Mouse (Mus musculus) kidney, adult 2 months (tissue): ENCODE measurements at regions not wholly inside any gene's neighbourhood (a gene's known extent, or its start where the extent isn't known, plus 50 kb on each side); places are given as distances from the start of the nearest gene placed in this dataset.

ENCODE experiments used
- DNase-seq: peaks from one replicate; pipeline ENCODE4 v3.0.0; 2021
- H3K27ac ChIP-seq: fragments of 200-500 bp; 2 replicates; pipeline ENCODE4 v1.5.1; 2012; ENCODE audit warnings: low read depth, low read length, control low read depth, inconsistent platforms; ENCODE audit not compliant: insufficient read depth
- H3K27me3 ChIP-seq: fragments of 200-500 bp; replicated peaks from 2 replicates; pipeline ENCODE4 v1.6.1; 2012; ENCODE audit warnings: mild to moderate bottlenecking, moderate library complexity, low read length, inconsistent platforms; ENCODE audit not compliant: control insufficient read depth, insufficient read depth
- H3K36me3 ChIP-seq: fragments of 200-500 bp; 2 replicates; pipeline ENCODE4 v1.6.1; 2012; ENCODE audit warnings: mild to moderate bottlenecking, moderate library complexity, low read length, inconsistent platforms; ENCODE audit not compliant: control insufficient read depth, insufficient read depth
- H3K4me1 ChIP-seq: fragments of 200-500 bp; 2 replicates; pipeline ENCODE4 v1.6.1; 2011; ENCODE audit warnings: low read length; ENCODE audit not compliant: control insufficient read depth, insufficient read depth
- H3K4me3 ChIP-seq: fragments of 200-500 bp; 2 replicates; pipeline ENCODE4 v1.5.1; 2011; ENCODE audit warnings: mild to moderate bottlenecking, low read depth, low read length, control low read depth; ENCODE audit not compliant: insufficient read depth
- CTCF ChIP-seq: fragments of 200-500 bp; conservative IDR thresholded peaks from 2 replicates; pipeline ENCODE4 v1.5.1; 2011; ENCODE audit warnings: low read depth, mild to moderate bottlenecking, control low read depth, low read length, moderate library complexity, mixed read lengths; ENCODE audit not compliant: insufficient read depth, insufficient read length
- POLR2A ChIP-seq: fragments of 200-500 bp; IDR thresholded peaks from one replicate; pipeline ENCODE4 v1.6.1; 2011; ENCODE audit warnings: low read depth, low read length, control low read depth
- WGBS: fragments of 180-500 bp; shearing (Covaris S2); methylation state at CpG from one replicate; pipeline ENCODE4 v1.1.7; 2018; 5-methylcytosine and 5-hydroxymethylcytosine counted together

DNA sequence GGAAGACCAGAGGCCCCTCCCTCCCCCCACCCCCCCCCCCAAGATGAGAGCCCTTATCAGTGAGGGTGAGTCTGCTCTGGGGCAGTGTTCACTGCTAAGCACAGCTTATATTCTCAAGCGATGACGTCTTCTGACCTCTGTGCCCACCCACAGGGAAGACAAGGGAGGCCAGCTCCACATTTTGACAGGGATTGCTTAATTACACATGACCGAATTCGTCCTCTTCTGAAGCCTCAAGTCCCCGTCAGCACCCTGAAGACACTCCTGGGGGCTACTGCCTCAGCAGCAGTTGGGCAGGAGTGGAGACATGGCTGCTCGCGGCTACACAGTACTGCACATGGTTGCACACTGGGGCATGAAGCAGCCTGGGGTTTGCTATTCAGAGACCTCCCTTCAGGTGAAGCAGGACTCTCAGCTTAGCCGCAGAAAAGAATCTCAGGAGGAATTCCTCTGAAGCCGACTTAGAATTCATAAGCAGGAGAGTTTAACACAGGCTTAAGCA, 282.1 kb downstream of the Cdh26 start:
- no peaks in the 10 kb centered on the region for H3K27me3 ChIP-seq
- H3K4me3 ChIP-seq: no peak overlapping the region
- TF ChIP-seq CTCF: no peak
- TF ChIP-seq POLR2A: no peak
- H3K36me3 ChIP-seq: no peaks in the 10 kb centered on the region
- DNase-seq: no peak
- no peak overlapping the region for H3K27ac ChIP-seq
- WGBS: 40% methylated on average over 9 of the region's 9 CpGs
- no peaks in the 10 kb centered on the region for H3K4me1 ChIP-seq

DNA sequence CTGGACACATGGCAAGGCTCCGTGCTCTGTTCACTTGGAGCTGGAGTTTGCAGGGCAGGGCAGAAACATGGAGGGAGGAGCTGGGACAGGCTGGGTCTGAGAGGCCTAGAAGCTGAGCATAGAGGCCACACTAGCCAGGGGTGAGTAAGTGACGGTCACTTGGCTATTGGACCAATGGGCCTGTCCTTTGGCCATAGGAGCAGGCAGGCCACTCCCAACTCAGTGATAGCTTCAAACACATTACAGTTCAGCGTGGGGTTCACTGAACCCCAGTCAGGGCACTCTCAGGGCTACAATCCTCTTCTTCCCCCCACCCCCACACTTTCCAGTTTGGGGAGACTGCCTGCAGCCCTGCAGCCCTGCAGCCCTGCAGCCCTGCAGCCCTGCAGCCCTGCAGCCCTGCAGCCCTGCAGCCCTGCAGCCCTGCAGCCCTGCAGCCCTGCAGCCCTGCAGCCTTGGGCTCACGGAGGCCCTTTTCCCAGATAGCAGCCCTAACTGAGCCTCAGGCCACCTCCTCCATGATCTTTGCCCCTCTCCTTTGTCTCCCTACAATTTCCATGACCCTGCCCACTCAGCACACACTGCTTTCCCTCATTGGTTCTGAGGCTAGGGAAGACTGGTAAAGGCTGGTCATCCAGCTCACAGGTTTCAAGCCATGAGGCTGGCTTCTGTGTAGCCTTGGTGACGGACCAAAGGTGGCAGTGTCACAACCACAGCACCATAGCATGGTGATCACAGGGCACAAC, 285.3 kb downstream of the Cdh26 start:
- H3K27ac ChIP-seq: no peak overlapping the region
- WGBS: 82% methylated on average over 5 of the region's 5 CpGs
- no peak overlapping the region for H3K4me3 ChIP-seq
- no peaks in the 10 kb centered on the region for H3K27me3 ChIP-seq
- DNase-seq: no peak
- H3K4me1 ChIP-seq: no peaks in the 10 kb centered on the region
- no peak for TF ChIP-seq POLR2A
- TF ChIP-seq CTCF: no peak
- no peaks in the 10 kb centered on the region for H3K36me3 ChIP-seq

DNA sequence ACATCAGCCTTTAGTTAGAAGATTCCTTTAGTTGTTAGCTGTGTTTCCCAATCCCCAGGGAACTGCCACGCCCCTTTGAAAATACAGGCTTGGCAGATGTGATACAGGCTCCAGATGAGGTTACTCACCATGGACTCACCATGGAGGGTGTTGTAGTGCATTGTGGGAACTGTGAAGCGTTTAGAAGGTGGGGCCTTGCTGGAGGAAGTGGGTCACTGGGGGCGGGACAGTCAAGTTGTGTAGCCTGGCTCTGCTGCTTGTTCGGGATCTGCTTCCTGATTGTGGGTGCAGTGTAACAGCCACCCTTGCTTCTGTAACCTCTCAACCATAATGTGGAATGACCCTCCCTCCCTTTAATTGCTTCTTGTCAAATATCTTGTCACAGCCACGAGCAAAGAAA, 287.7 kb downstream of the Cdh26 start:
- H3K36me3 ChIP-seq: no peaks in the 10 kb centered on the region
- no peak overlapping the region for H3K4me3 ChIP-seq
- TF ChIP-seq CTCF (no peak), POLR2A (no peak)
- no peak overlapping the region for H3K27ac ChIP-seq
- DNase-seq: no peak
- H3K4me1 ChIP-seq: no peaks in the 10 kb centered on the region
- H3K27me3 ChIP-seq: no peaks in the 10 kb centered on the region
- WGBS: 72% methylated on average over 5 of the region's 5 CpGs

DNA sequence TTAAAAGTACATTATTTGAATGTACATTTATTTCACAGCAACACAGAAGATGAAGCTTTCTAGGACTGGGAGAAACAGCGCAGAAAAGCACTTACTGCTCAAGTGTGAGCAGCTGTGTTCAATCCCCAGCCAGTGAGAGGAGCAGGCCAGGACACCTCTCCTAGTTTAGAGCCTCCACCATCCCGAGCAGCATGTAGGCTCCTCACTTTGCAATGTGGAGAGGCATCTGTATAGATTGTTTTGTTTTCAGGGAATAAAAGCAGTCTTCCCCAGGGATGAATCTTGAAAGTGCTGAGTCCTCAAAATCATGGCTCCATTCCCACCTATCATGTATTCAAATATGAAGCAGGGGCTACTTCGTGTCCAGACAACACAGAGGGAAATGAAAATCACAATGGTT, 293.1 kb downstream of the Cdh26 start:
- Histone ChIP-seq H3K4me1 (no peaks in the 10 kb centered on the region), H3K27me3 (no peaks in the 10 kb centered on the region), H3K4me3 (no peak overlapping the region), H3K36me3 (no peaks in the 10 kb centered on the region), H3K27ac (no peak overlapping the region)
- WGBS: 52% methylated on average over 3 of the region's 3 CpGs
- DNase-seq: no peak
- TF ChIP-seq POLR2A (no peak), CTCF (no peak)

DNA sequence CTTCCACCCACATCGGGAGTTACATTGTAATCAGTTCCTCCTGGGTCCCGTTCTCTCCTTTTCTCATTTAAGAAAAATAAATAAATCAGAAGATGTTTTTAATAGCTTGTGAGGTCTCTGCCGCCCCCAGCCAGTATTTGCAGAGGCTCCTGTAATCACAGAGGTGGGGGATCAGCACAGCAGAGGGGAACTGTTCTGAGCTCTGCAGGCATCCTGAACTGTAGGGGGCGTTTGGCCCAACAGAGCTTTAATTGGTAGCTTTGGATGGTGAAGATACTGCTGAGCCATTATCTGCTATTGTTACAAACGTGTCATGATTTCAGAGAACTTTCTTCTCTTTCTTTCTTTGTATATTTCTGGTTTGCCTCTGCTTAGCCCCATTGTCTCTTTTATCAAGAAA, 293.9 kb downstream of the Cdh26 start:
- no peak for TF ChIP-seq CTCF
- TF ChIP-seq POLR2A: no peak
- Histone ChIP-seq H3K27ac (no peak overlapping the region), H3K4me3 (no peak overlapping the region), H3K4me1 (no peaks in the 10 kb centered on the region), H3K27me3 (no peaks in the 10 kb centered on the region), H3K36me3 (no peaks in the 10 kb centered on the region)
- no peak for DNase-seq
- 37% methylated on average over 5 of the region's 5 CpGs for WGBS

DNA sequence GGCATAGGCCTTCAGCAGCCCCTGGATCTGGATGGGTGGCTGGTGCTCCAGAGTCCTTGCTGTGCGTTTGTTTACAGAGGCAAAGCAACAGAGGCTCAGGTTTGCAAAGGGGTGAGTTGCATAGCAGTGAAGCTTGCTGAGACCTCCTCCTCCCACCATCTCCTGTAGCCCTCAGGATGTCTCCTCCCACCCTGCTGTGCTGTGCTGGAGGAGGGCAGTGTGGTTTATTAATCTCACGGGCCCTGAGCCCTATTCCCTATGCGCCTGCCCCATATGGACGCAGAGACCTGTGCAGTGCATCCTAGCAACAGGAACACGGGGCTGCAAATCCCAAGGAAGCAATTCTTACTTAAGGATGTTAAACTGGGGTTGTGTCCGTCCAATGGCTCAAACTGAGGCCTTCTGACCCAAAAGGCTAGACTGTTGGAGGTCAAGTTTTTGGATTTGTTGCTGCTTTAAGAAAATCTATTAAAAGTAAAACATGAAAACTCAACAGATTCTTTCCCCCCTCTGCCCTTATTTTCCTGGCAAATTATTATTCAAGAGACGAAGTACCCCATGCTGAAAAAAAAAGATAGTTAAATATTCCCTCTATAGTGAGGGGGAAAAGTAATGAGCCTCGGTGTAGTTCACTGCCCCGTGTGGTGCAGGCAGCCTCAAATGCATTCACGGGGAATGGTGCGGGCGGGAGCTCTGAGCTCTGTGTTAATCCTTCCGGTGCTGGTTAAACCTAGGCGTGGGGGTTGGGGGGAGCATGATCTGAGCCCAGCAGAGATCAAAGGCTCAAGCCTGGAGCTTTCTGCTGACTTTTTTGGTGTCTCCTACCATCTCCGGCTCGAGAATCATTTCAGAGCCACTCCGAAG, 297.8 kb downstream of the Cdh26 start:
- WGBS: 11% methylated on average over 17 of the region's 17 CpGs
- TF ChIP-seq POLR2A: no peak
- no peak for TF ChIP-seq CTCF
- Histone ChIP-seq H3K4me1 (no peaks in the 10 kb centered on the region), H3K36me3 (no peaks in the 10 kb centered on the region), H3K27ac (no peak overlapping the region), H3K27me3 (no peaks in the 10 kb centered on the region), H3K4me3 (no peak overlapping the region)
- no peak for DNase-seq

DNA sequence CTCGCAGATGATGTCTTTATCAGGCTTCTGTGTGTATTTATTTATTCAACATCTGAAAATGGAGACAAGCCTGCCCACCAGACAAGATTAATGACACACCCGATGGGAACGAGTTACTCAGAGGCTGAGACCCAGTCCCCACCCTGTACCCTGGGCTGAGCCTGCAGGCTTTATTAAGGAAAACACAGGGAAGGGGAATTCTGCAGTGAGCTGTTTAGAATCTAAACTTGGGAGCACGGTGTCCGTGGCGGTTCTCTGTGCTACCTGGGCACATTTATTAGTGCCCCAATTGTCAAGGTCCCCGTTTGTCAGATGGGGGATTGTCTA, 298.4 kb downstream of the Cdh26 start:
- no peak for TF ChIP-seq POLR2A
- TF ChIP-seq CTCF: no peak
- WGBS: 7% methylated on average over 7 of the region's 7 CpGs
- no peak overlapping the region for H3K27ac ChIP-seq
- DNase-seq: no peak
- H3K4me3 ChIP-seq: no peak overlapping the region
- H3K27me3 ChIP-seq: no peaks in the 10 kb centered on the region
- H3K4me1 ChIP-seq: no peaks in the 10 kb centered on the region
- H3K36me3 ChIP-seq: no peaks in the 10 kb centered on the region
